Mouse (Mus musculus) cortical plate, adult 2 months (tissue): Measurements from ENCODE around the gene Cblc.

Source experiments
- CTCF ChIP-seq: fragments of 200-500 bp; IDR thresholded peaks from 2 replicates; pipeline ENCODE4 v1.5.1; 2011; ENCODE audit warnings: mild to moderate bottlenecking, control low read depth, low read length; ENCODE audit not compliant: insufficient read depth; ENCODE audit errors: extremely low read depth
- POLR2A ChIP-seq: fragments of 200-500 bp; IDR thresholded peaks from 2 replicates; pipeline ENCODE4 v1.6.1; 2011; ENCODE audit warnings: mild to moderate bottlenecking, low read length, control low read depth; ENCODE audit not compliant: insufficient read depth; ENCODE audit errors: extremely low read depth

- TF ChIP-seq POLR2A, result no peak
- no peak for TF ChIP-seq CTCF
Measured at GRCm38 (mm10) chr7:19822604-19823058, 26.0 kb upstream of the Cblc start, which contains the start of gene Bcl3.
